Mouse (Mus musculus) liver, embryonic 14.5 days (tissue): Measurements from ENCODE around the gene Rft1.

ENCODE experiments used
- CTCF ChIP-seq: IDR thresholded peaks from 2 replicates; pipeline ENCODE4 v1.5.1; 2016; ENCODE audit warnings: antibody characterized with exemption, low read depth, control low read depth
- EP300 ChIP-seq: IDR thresholded peaks from 2 replicates; pipeline ENCODE4 v1.6.1; 2016; ENCODE audit warnings: antibody characterized with exemption, low read depth

- TF ChIP-seq CTCF (no peak), EP300 (no peak)
Measured at GRCm38 (mm10) chr14:30616751-30617150, 37.4 kb upstream of the Rft1 start.
